Mouse (Mus musculus) kidney, adult 18-20 months (tissue): ENCODE measurements at regions not wholly inside any gene's neighbourhood (a gene's known extent, or its start where the extent isn't known, plus 50 kb on each side); places are given as distances from the start of the nearest gene placed in this dataset.
A peak's percentile ranks its signal among the peaks of the same experiment; 100 is the strongest.

Experiments used
- DNase-seq: peaks from one replicate; pipeline ENCODE4 v3.0.0; 2021

DNA sequence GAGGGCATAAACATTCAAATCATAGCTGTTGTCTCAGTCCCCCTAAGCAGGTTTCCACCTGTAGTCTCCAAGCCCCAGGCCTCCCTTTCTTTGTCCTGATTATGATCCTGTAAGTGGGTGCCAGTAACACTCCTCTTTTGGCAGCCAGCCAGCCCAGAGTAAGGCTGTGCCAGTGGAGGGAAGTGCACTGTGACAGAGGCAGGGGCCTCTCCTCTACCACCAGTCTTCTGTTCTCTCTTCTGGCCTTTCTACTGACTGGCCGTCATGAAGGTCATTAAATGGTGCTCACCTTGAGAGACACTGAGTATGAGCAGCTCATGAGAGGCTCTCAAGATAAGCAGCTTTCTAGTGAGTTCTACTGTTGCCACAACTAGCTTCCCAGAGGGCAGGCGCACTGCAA, 63.5 kb upstream of the Met start:
- DNase-seq: peak; percentile 16

DNA sequence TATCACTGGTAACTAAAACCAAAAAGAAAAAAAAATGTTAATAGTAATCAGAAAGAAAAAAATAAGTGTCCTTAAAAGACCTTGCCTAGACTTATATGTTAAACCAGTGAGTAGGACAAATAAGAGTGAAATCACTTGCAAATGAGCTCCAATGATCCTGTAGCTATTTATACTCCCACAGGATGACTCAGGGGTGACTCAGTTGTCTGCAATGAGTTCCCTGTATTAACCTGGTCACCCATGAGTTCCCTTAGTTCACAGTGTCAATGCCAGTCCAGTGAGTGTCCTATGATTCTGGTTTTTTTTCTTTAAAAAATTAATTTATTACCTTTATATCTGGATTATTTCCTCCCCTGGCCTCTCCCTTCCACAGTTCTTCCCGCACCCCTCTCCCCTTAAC, 55.5 kb upstream of the Met start:
- DNase-seq: no peak

DNA sequence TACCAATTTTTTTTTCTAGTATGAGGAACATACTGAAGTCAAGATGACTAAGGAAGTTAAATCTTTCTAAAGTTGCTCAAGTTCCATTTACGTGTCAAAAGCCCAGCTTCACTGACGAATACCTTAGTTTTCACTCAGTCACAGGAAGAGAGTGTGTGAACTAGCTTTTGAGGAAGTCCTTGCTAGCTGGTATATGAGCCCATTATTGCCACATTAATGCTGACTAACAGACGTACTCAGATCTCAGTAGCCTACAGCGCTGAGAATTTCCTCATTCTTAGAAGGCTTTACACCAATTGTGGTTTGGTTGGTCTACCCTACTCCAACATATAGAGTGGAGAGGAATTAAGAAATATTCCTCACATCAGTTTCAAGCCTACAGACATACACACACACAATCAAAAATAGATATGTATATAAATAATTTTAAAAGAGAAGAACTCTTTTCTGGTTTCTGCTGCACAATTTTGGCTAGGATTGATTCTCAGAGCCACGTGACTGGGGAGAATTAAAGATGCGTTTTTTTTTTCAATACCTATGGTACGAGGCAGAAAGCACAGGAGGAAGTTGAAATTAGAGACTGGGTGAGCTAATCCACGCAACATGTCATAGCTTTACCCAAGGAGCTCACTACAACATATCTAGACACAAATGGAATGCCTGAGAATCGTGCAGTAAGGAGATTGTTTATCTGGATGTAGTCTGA, 53.7 kb upstream of the Met start:
- DNase-seq: no peak

DNA sequence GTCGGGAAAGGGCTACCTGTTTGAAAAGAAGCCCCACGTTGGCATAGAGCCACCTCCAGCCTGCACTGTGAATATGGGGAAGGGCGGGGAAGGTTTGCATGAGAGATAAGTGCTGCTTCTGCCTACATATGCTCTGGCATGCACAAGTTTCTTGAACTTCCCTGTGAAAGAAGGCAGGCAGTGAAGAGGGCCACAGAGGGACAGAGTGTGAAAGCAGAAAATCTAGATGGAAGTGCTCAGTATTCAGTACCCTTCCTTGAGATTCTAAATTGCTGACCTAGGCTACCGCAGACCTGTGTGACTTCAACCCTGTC, 53.2 kb upstream of the Met start:
- no peak for DNase-seq
